Mouse (Mus musculus) lung, postnatal 10 days (tissue): Measurements from ENCODE around the gene Tns3.

Experiments used
- DNase-seq: peaks from one replicate; pipeline ENCODE4 v3.0.0; 2021

Tns3 gene

GRCm38 (mm10) chr11:8432941-8433340 is 231.4 kb downstream of the Tns3 start:
- DNase-seq = no peak

DNA sequence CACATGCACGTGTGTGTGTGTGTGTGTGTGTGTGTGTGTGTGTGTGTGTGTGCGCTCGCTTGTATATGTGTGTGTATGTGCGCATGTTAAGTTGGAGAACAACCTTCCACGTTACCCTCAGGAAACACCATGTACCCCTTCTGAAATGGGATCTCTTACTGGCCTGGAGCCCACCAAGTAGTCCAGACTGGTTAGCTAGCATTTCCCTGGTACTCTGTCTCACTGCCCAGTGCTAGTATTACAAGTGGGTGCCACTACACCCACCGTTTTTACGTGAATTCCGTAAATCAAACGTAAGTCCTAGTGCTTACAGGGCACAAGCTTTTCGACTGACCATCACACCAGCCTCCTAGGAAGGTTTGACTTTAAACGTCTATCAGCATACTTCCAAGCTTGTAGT is 236.7 kb downstream of the Tns3 start:
- no peak for DNase-seq

- DNase-seq = no peak
These were observed 239.1 kb downstream of the Tns3 start for GRCm38 (mm10) chr11:8425226-8425570.

DNA sequence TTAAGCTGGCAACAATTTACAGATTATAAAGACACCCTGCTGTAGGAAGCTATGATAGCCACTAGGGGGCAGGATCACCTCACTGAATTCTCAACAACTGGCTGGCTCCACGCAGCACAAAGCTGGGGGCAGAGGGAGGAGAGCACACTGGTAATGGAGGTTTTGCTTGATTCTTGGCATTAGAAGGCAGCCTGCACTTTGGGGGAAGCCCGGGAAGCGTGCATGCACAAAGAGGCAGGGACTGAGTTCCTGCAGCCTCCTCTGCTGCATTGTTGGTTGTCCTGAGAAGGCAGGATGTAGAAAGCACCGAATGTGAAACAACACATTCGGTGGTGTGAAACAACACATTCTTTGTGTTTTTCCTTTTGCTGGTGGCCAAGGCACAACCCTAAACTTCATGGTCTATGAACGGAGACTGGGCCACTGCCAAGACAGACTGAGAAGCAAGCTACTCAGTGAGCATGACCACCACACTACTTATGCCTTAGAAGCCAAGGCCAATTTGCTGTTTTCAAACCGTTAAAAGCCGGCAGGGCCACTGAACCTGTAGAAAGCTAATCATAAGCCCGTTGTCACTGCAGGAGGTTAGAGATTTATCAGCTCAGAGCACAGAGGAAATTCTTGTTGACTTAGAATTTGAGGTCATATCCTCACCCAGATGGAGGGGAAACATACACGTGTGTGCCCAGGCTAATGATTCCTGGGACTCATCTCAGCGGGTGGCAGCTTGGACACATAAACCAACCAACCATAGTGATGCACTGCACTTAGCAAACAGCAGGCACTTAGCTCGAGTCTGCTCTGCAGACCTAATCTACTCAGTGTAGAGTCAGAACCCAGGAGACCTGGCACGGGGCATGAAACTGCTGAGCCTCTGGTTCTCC is 239.8 kb downstream of the Tns3 start:
- DNase-seq = peak; percentile 86

DNA sequence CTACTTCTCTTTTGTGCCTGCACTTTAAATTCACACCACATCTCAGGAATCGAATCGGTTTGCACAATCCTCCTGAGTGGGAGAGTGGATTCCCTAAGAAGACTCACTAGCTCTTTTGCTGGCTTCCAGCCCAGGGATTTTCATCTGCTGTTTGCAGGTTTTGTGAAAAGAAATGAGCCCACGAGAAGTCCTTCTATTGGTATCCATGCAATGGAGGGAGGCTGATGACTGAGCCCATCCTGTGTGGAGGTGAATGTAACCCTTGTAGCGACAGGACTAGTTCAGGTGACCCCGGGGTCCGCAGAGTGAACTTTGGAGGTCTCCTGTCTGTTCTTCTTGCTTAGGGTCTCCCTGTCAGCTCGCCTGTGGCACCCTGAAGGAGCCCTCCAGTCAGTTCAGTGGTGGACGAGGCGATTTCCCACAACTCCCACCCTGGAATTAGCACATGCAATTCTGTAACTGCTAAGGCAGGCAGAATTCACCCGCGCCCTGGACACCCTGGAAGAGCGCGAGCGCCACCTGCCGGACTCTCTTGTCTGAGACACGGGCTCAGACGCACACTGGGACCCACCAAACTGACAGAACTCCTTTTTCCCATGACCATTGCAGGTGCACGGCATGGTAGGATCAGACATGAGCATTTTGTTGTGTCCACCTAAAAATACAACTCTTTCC is 259.0 kb downstream of the Tns3 start:
- peak; percentile 76 for DNase-seq

DNA sequence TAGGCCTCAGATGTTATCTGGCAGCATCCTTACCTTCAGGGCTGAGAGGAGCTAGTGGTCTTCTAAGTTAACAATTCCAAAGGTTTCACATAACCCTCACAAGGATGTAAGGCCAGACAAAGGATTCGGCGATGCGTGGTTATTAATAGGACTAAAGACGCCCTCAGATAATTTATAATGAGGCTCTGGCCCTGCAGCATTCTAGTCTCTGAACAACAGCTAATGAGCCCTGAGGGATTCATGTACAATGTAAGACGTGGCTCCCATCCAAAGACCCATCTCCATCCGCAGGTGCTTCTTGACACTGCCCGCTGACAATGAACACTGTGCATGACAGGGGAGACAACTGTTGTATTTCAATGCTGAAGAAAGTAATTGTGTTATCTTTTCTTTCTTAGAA is 263.0 kb downstream of the Tns3 start:
- no peak for DNase-seq

- DNase-seq = no peak
These were observed 268.0 kb downstream of the Tns3 start for GRCm38 (mm10) chr11:8396329-8396728.

DNA sequence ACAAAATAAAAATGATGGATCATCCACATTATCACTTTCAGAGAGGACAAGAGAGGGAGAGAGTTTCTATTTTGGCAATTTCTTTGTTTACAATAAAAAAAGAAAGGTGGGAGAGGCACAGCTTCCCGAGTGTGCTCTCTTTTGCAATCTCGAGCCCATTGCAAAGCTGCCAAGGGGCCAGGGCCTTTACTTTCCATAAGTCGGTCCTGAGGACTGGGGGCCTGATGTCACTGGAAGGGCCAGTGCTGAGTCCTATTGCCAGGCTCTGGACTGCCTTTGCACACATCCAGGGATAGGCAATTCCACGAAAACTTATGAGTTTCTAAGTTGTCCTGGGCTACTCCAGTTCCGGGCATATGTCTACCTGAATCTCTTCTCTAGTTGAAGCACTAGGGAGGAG is 272.8 kb downstream of the Tns3 start:
- DNase-seq = no peak

- DNase-seq = no peak
These were observed 278.4 kb downstream of the Tns3 start for GRCm38 (mm10) chr11:8385891-8386405.
